Mouse (Mus musculus) E14TG2a.4 (cell line): ENCODE data around the gene Zfp277.

ENCODE experiments used
- CTCF ChIP-seq: conservative IDR thresholded peaks from 2 replicates; pipeline ENCODE4 v1.5.1; 2014; ENCODE audit warnings: low read length
- NANOG ChIP-seq: IDR thresholded peaks from 2 replicates; pipeline ENCODE4 v1.6.1; 2014; ENCODE audit warnings: borderline replicate concordance, low read length, mixed read lengths

- TF ChIP-seq CTCF (no peak), NANOG (no peak)
These were observed 13.3 kb upstream of the Zfp277 start for GRCm38 (mm10) chr12:40458977-40459376.
